Mouse (Mus musculus): ENCODE measurements around the gene Barhl2. TPM values are rescaled to one million over a fixed set of nuclear protein-coding genes. Genes with fewer than 3 reads are reported as not detected.

The Barhl2 gene
- polyA plus RNA-seq (2015; fragmentation: Nextera tagmentation; extraction: Ambion mirVana) = not detected in 2 replicates

- no peaks in the 10 kb centered on the region for H3K36me3 ChIP-seq (replicated peaks; ENCODE audit: insufficient read depth, low read length)
- H3K9ac ChIP-seq (replicated peaks) = no peak within 1 kb of the TSS
- peak within 1 kb of the TSS; percentile 40 for H3K4me3 ChIP-seq (ENCODE audit: low read depth, low read length)
- no peak for DNase-seq
- under 1% methylated on average over 41 of the region's 57 CpGs for WGBS (ENCODE audit: insufficient replicate concordance)
- peaks cover 98% of the 10 kb centered on the region for H3K27me3 ChIP-seq (ENCODE audit: insufficient read depth, low read length)
- H3K27ac ChIP-seq (ENCODE audit: low read depth) = no peak within 1 kb of the TSS
- H3K4me1 ChIP-seq (ENCODE audit: insufficient read depth) = peaks cover 6% of the 10 kb centered on the region
- H3K4me2 ChIP-seq (ENCODE audit: low read depth, low read length) = peak within 1 kb of the TSS; percentile 60
- no peak for ATAC-seq
- no peaks in the 10 kb centered on the region for H3K9me3 ChIP-seq (ENCODE audit: low read length)
- TF ChIP-seq CTCF (IDR thresholded peaks at IDR 0.05; ENCODE audit: low read depth) (no peak), EP300 (IDR thresholded peaks at IDR 0.05; ENCODE audit: low read depth) (no peak)
These were observed at the start of gene Barhl2 for GRCm38 (mm10) chr5:106457986-106458476. Barhl2 (minus strand) TSS chr5:106458166.

- no peak overlapping the region for H3K27ac ChIP-seq (ENCODE audit: low read depth)
- no peak overlapping the region for H3K9ac ChIP-seq (replicated peaks)
- ATAC-seq (no peak), DNase-seq (no peak)
- H3K4me1 ChIP-seq (ENCODE audit: insufficient read depth) = no peaks in the 10 kb centered on the region
- H3K27me3 ChIP-seq (ENCODE audit: insufficient read depth, low read length) = no peaks in the 10 kb centered on the region
- H3K36me3 ChIP-seq (replicated peaks; ENCODE audit: insufficient read depth, low read length) = no peaks in the 10 kb centered on the region
- H3K4me3 ChIP-seq (ENCODE audit: low read depth, low read length) = no peak overlapping the region
- 81% methylated on average over 5 of the region's 5 CpGs for WGBS (ENCODE audit: insufficient replicate concordance)
- H3K4me2 ChIP-seq (ENCODE audit: low read depth, low read length) = no peak overlapping the region
- no peaks in the 10 kb centered on the region for H3K9me3 ChIP-seq (ENCODE audit: low read length)
- TF ChIP-seq CTCF (IDR thresholded peaks at IDR 0.05; ENCODE audit: low read depth) (no peak), EP300 (IDR thresholded peaks at IDR 0.05; ENCODE audit: low read depth) (no peak)
These were observed 48.1 kb upstream of the Barhl2 start for GRCm38 (mm10) chr5:106506061-106506460.

DNA sequence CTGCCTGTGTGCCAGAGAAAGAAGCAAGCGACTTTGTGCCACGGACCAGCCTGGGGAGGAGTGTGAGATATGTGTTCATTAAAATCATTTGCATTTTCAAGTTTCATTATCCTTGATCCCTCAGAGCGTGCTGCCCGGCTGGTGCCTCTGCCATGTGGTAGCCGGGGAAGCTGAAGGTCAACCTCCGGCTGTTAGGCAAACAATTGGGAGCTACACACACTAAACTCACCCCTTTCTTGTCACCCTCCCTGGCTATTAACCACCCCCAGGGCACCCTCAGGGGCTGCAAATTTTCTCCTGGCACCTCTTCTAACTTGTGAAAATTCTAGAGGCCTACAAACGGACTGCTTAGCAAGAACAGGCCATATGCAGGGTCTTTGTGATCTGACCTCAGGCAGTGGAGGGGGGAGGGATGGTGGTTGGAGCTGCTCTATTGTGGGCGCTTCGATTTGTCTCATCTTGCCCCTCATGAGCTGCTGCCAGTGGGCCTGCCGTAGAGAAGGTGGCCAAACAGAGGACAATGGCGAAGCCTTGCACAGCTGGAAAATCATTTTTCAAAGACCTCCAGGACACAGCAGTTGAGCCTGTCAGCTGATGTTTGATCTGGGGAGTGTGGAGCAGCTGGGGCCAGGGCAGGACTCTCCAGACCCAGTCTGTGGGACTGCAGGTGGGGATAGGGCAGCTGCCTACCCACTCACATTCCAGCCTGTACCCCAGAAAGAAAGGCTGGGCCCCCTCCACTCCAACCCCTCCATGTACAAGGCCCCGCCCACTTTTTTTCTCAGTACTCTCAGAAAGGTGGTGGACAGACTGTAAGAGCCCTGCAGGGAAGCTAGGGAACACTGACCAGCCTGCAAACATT lies 44.9 kb upstream of the Barhl2 start:
- H3K4me2 ChIP-seq (ENCODE audit: low read depth, low read length) = no peak overlapping the region
- TF ChIP-seq EP300 (IDR thresholded peaks at IDR 0.05; ENCODE audit: low read depth) (no peak), CTCF (IDR thresholded peaks at IDR 0.05; ENCODE audit: low read depth) (no peak)
- DNase-seq (no peak), ATAC-seq (no peak)
- 67% methylated on average over 12 of the region's 12 CpGs for WGBS (ENCODE audit: insufficient replicate concordance)
- H3K4me3 ChIP-seq (ENCODE audit: low read depth, low read length) = no peak overlapping the region
- no peak overlapping the region for H3K27ac ChIP-seq (ENCODE audit: low read depth)
- H3K36me3 ChIP-seq (replicated peaks; ENCODE audit: insufficient read depth, low read length) = no peaks in the 10 kb centered on the region
- no peaks in the 10 kb centered on the region for H3K9me3 ChIP-seq (ENCODE audit: low read length)
- H3K4me1 ChIP-seq (ENCODE audit: insufficient read depth) = no peaks in the 10 kb centered on the region
- H3K27me3 ChIP-seq (ENCODE audit: insufficient read depth, low read length) = no peaks in the 10 kb centered on the region
- H3K9ac ChIP-seq (replicated peaks) = no peak overlapping the region

- TF ChIP-seq CTCF (IDR thresholded peaks at IDR 0.05; ENCODE audit: low read depth) (no peak), EP300 (IDR thresholded peaks at IDR 0.05; ENCODE audit: low read depth) (no peak)
- H3K27ac ChIP-seq (ENCODE audit: low read depth) = no peak overlapping the region
- no peak overlapping the region for H3K4me2 ChIP-seq (ENCODE audit: low read depth, low read length)
- no peak for DNase-seq
- no peak overlapping the region for H3K9ac ChIP-seq (replicated peaks)
- H3K36me3 ChIP-seq (replicated peaks; ENCODE audit: insufficient read depth, low read length) = no peaks in the 10 kb centered on the region
- H3K9me3 ChIP-seq (ENCODE audit: low read length) = no peaks in the 10 kb centered on the region
- WGBS (ENCODE audit: insufficient replicate concordance) = 65% methylated on average over 5 of the region's 7 CpGs
- H3K4me3 ChIP-seq (ENCODE audit: low read depth, low read length) = no peak overlapping the region
- no peaks in the 10 kb centered on the region for H3K4me1 ChIP-seq (ENCODE audit: insufficient read depth)
- no peaks in the 10 kb centered on the region for H3K27me3 ChIP-seq (ENCODE audit: insufficient read depth, low read length)
- no peak for ATAC-seq
These were observed 44.3 kb upstream of the Barhl2 start for GRCm38 (mm10) chr5:106502271-106502670.

DNA sequence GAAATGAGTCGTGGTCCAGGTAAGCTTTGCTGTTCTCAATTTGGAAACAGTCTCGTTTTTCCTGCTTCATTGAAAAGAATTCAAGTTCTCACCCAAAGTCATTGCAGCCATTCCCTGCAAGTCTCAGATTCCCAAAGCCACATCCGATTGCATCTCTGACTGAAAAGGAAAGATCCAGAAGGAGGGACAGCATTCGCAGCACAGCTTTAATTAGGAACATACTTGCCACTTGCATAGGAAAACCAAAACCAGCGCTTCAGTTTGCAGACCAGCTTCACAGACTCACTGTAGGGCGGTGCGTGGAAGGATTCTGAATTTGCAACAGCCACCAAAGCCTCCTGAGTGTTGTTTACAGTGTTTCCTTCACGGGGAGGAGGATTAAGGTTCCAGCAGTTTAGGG lies 33.8 kb upstream of the Barhl2 start:
- no peaks in the 10 kb centered on the region for H3K27me3 ChIP-seq (ENCODE audit: insufficient read depth, low read length)
- TF ChIP-seq EP300 (IDR thresholded peaks at IDR 0.05; ENCODE audit: low read depth) (no peak), CTCF (IDR thresholded peaks at IDR 0.05; ENCODE audit: low read depth) (no peak)
- no peak overlapping the region for H3K9ac ChIP-seq (replicated peaks)
- DNase-seq (no peak), ATAC-seq (no peak)
- no peak overlapping the region for H3K4me2 ChIP-seq (ENCODE audit: low read depth, low read length)
- H3K9me3 ChIP-seq (ENCODE audit: low read length) = no peaks in the 10 kb centered on the region
- 56% methylated on average over 8 of the region's 8 CpGs for WGBS (ENCODE audit: insufficient replicate concordance)
- no peaks in the 10 kb centered on the region for H3K4me1 ChIP-seq (ENCODE audit: insufficient read depth)
- no peak overlapping the region for H3K27ac ChIP-seq (ENCODE audit: low read depth)
- no peak overlapping the region for H3K4me3 ChIP-seq (ENCODE audit: low read depth, low read length)
- H3K36me3 ChIP-seq (replicated peaks; ENCODE audit: insufficient read depth, low read length) = no peaks in the 10 kb centered on the region

DNA sequence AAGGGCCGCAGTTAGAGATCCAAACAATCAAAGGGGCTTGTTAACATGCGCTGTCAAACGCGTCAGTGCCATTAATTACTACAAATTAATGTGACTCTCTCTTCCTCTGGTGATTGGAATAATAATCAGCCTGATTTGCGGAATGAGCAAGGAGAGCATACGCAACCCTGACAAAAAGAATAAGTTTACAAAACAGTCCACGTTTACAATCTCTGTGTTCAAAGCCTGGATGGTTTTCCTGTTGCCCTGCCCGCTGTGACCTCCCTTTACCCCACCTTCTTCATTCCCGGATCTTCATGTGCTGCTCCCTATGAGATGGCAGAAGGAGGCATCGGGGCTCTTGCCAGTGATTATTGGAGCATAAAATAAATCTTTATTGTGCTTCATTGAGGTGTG lies 14.1 kb upstream of the Barhl2 start:
- TF ChIP-seq CTCF (IDR thresholded peaks at IDR 0.05; ENCODE audit: low read depth) (no peak), EP300 (IDR thresholded peaks at IDR 0.05; ENCODE audit: low read depth) (no peak)
- Histone ChIP-seq H3K4me3 (ENCODE audit: low read depth, low read length) (no peak overlapping the region), H3K9me3 (ENCODE audit: low read length) (no peaks in the 10 kb centered on the region), H3K27me3 (ENCODE audit: insufficient read depth, low read length) (peaks cover 74% of the 10 kb centered on the region), H3K4me2 (ENCODE audit: low read depth, low read length) (no peak overlapping the region), H3K27ac (ENCODE audit: low read depth) (no peak overlapping the region), H3K9ac (replicated peaks) (no peak overlapping the region), H3K36me3 (replicated peaks; ENCODE audit: insufficient read depth, low read length) (no peaks in the 10 kb centered on the region), H3K4me1 (ENCODE audit: insufficient read depth) (peaks cover 5% of the 10 kb centered on the region)
- DNase-seq (no peak), ATAC-seq (no peak)
- WGBS (ENCODE audit: insufficient replicate concordance) = 12% methylated on average over 10 of the region's 10 CpGs
